Mouse (Mus musculus) testis, adult 2 months (tissue): ENCODE results near the gene Gm10337.

Experiments
- CTCF ChIP-seq: fragments of 200-500 bp; IDR thresholded peaks from 2 replicates; pipeline ENCODE4 v1.5.1; 2012; ENCODE audit warnings: low read depth, mild to moderate bottlenecking, inconsistent platforms, low read length, moderate library complexity; ENCODE audit not compliant: control insufficient read depth, insufficient read depth, insufficient replicate concordance
- POLR2A ChIP-seq: fragments of 200-500 bp; IDR thresholded peaks from 2 replicates; pipeline ENCODE4 v1.6.1; 2012; ENCODE audit warnings: low read depth, mild to moderate bottlenecking, inconsistent platforms, low read length, moderate library complexity; ENCODE audit not compliant: control insufficient read depth

GRCm38 (mm10) chr15:102506864-102507263, 3.3 kb downstream of the Gm10337 start:
- TF ChIP-seq POLR2A: no peak
- TF ChIP-seq CTCF: no peak
